Mouse (Mus musculus) kidney, embryonic 16.5 days (tissue): ENCODE data around the gene Rnf167. TPM values are rescaled to one million over a fixed set of nuclear protein-coding genes. Genes with fewer than 3 reads are reported as not detected.

ENCODE experiments used
- ATAC-seq: fragments of 200-750 bp; cut with Nextera tagmentation; 2 replicates; pipeline ENCODE4 v1.8.0; 2017; ENCODE audit warnings: moderate TSS enrichment; ENCODE audit not compliant: low FRiP score, low TSS enrichment
- H3K27ac ChIP-seq: fragments of 300-500 bp; sonication (generic); 2 replicates; pipeline ENCODE4 v1.5.1; 2014; ENCODE audit warnings: low read length
- H3K27me3 ChIP-seq: fragments of 300-500 bp; sonication (generic); 2 replicates; pipeline ENCODE4 v1.6.1; 2014; ENCODE audit warnings: low read length, control low read depth, mixed read lengths; ENCODE audit not compliant: insufficient read depth
- H3K36me3 ChIP-seq: fragments of 300-500 bp; sonication (generic); 2 replicates; pipeline ENCODE4 v1.6.1; 2014; ENCODE audit warnings: low read length, control low read depth, mixed read lengths; ENCODE audit not compliant: insufficient read depth
- H3K4me1 ChIP-seq: fragments of 300-500 bp; sonication (generic); 2 replicates; pipeline ENCODE4 v1.6.1; 2014; ENCODE audit warnings: low read length, control low read depth, mixed read lengths; ENCODE audit not compliant: insufficient read depth
- H3K4me2 ChIP-seq: fragments of 300-500 bp; sonication (generic); replicated peaks from 2 replicates; pipeline ENCODE4 v1.6.1; 2014; ENCODE audit warnings: low read depth, low read length
- H3K4me3 ChIP-seq: fragments of 300-500 bp; sonication (generic); 2 replicates; pipeline ENCODE4 v1.5.1; 2014; ENCODE audit warnings: mild to moderate bottlenecking, low read length
- H3K9ac ChIP-seq: fragments of 300-500 bp; sonication (generic); replicated peaks from 2 replicates; pipeline ENCODE4 v1.6.1; 2014; ENCODE audit warnings: low read length
- H3K9me3 ChIP-seq: fragments of 300-500 bp; sonication (generic); 2 replicates; pipeline ENCODE4 v1.6.1; 2016; ENCODE audit warnings: low read length, control low read depth
- WGBS: fragments of 180-500 bp; shearing (Covaris S2); extraction: QIAGEN DNeasy Blood & Tissue Kit; methylation state at CpG from one replicate; pipeline ENCODE4 v1.1.7; 2014; 5-methylcytosine and 5-hydroxymethylcytosine counted together
- polyA plus RNA-seq: library from polyadenylated mRNA; unstranded; fragments of >200 nt; fragmentation: Nextera tagmentation; extraction: Ambion mirVana; gene quantifications from 2 replicates; pipeline ENCODE4 v1.2.1, GENCODE M21; 2015

Rnf167 gene
- polyA plus RNA-seq, 1 experiment from 2014 or later = 130 TPM

- peak overlapping the region; percentile 76 for H3K27ac ChIP-seq
- ATAC-seq = peak; percentile 93
- H3K4me1 ChIP-seq = peaks cover 13% of the 10 kb centered on the region
- peak overlapping the region; percentile 33 for H3K9ac ChIP-seq
- H3K9me3 ChIP-seq = no peaks in the 10 kb centered on the region
- 1% methylated on average over 17 of the region's 17 CpGs for WGBS
- no peaks in the 10 kb centered on the region for H3K27me3 ChIP-seq
- H3K4me3 ChIP-seq = peak overlapping the region; percentile 43
- peak overlapping the region; percentile 77 for H3K4me2 ChIP-seq
- H3K36me3 ChIP-seq = peaks cover 30% of the 10 kb centered on the region
These were observed 32.0 kb upstream of the Rnf167 start for GRCm38 (mm10) chr11:70615074-70615473.

GRCm38 (mm10) chr11:70615516-70616093 lies 31.4 kb upstream of the Rnf167 start, which contains the start of gene 4930544D05Rik:
Gene 4930544D05Rik (plus strand): TSS chr11:70615848.
- peak within 1 kb of the TSS; percentile 33 for H3K9ac ChIP-seq
- WGBS = 18% methylated on average over 21 of the region's 21 CpGs
- no peaks in the 10 kb centered on the region for H3K9me3 ChIP-seq
- peak; percentile 8; the same call in 1 of the 2 replicates for ATAC-seq
- peaks cover 25% of the 10 kb centered on the region for H3K36me3 ChIP-seq
- peak within 1 kb of the TSS; percentile 77 for H3K4me2 ChIP-seq
- H3K27me3 ChIP-seq = no peaks in the 10 kb centered on the region
- peaks cover 13% of the 10 kb centered on the region for H3K4me1 ChIP-seq
- H3K27ac ChIP-seq = peak within 1 kb of the TSS; percentile 76
- peak within 1 kb of the TSS; percentile 43 for H3K4me3 ChIP-seq

DNA sequence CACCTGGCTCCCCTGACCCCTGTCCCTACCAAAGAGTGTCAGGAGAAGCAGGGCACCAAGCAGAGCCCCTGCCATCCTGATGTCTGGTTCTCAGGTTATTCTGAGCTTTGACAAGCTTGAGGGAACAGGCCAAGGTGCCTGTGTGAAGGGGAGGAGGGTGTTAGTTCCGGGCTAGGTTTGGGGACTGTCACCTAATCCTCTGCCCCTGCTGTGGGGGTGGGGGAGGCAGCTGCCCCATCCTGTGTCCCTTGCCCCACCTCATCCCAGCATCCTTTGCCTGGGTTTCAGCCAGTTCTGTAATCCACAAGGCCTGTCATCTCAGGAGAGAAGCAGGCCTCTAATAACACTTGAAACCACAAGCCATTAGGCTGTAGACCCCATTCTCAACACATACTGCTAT lies 27.9 kb upstream of the Rnf167 start, which contains the start of gene Chrne:
TSS of gene Chrne (minus strand) at position 116 of the 400 bp plus-strand sequence.
- no peak within 1 kb of the TSS for H3K4me3 ChIP-seq
- no peaks in the 10 kb centered on the region for H3K27me3 ChIP-seq
- no peak within 1 kb of the TSS for H3K27ac ChIP-seq
- no peaks in the 10 kb centered on the region for H3K9me3 ChIP-seq
- peaks cover 20% of the 10 kb centered on the region for H3K4me1 ChIP-seq
- H3K9ac ChIP-seq = no peak within 1 kb of the TSS
- 23% methylated on average over 1 of the region's 1 CpGs for WGBS
- ATAC-seq = no peak
- H3K4me2 ChIP-seq = no peak within 1 kb of the TSS
- H3K36me3 ChIP-seq = no peaks in the 10 kb centered on the region

- ATAC-seq = no peak
- Histone ChIP-seq H3K4me3 (no peak overlapping the region), H3K9ac (no peak overlapping the region), H3K36me3 (no peaks in the 10 kb centered on the region), H3K27ac (no peak overlapping the region), H3K27me3 (no peaks in the 10 kb centered on the region), H3K9me3 (no peaks in the 10 kb centered on the region), H3K4me1 (peaks cover 7% of the 10 kb centered on the region; the same call in 1 of the 2 replicates), H3K4me2 (no peak overlapping the region)
- whole genome bisulfite sequencing = 39% methylated on average over 7 of the region's 7 CpGs
These were observed 24.8 kb upstream of the Rnf167 start for GRCm38 (mm10) chr11:70621972-70622814.

DNA sequence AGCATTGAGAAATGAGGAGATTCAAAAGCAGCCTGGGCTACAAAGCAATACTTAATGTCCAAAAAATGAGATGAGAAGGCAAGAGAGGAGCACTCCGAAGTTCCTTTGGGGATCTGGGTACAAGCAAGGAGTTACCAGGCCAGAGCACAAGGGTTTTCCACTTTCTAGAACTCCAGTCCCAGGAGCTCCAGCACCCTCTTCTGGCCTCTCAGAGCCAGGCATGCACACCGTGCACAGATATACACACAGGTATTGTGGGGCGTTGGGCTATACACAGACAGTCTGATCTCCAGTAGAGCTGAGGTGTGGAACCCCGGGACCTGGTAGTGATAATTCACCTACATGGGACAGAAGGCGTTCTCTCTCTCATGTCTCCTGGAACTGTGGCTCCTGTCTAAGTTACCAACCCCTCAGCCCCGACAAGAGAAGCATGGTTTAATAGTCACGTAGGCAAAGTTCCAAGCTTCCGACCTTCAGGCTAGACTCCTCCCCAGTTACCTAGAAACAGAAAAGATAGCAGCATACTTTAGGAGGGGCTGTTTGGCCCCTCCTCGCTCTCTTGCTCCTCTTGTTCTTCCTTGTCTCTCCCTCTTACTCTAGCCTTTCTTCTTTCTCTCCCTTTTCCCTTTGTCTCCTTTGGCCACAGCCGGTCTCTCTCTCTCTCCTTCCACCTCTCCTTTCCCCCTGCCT lies 23.8 kb upstream of the Rnf167 start:
- Histone ChIP-seq H3K4me3 (no peak overlapping the region), H3K27ac (no peak overlapping the region), H3K9me3 (no peaks in the 10 kb centered on the region), H3K9ac (no peak overlapping the region), H3K4me2 (no peak overlapping the region), H3K36me3 (no peaks in the 10 kb centered on the region), H3K4me1 (peaks cover 7% of the 10 kb centered on the region; the same call in 1 of the 2 replicates), H3K27me3 (no peaks in the 10 kb centered on the region)
- WGBS = 86% methylated on average over 10 of the region's 10 CpGs
- ATAC-seq = no peak

DNA sequence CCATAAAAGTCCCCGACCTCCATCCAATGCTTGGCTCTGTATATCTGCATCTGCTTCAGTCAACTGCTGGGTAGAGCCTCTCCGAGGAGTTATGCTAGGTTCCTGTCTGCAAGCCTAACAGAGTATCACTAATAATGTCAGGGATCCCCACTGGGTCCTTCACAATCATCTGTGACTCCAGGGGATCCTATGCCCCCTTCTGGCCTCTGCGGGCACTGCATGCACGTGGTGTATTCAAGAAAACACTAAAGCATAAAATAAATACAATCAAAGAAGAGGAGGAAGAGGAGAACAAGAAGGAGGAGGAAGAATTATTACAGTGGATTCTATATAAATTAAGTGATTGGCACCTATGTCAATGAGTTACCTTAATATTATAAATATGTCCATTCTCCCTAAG lies 21.6 kb upstream of the Rnf167 start:
- no peak overlapping the region for H3K4me3 ChIP-seq
- no peak overlapping the region for H3K4me2 ChIP-seq
- WGBS = 49% methylated on average over 4 of the region's 4 CpGs
- H3K9me3 ChIP-seq = no peaks in the 10 kb centered on the region
- H3K9ac ChIP-seq = no peak overlapping the region
- peaks cover 7% of the 10 kb centered on the region; the same call in 1 of the 2 replicates for H3K4me1 ChIP-seq
- no peaks in the 10 kb centered on the region for H3K27me3 ChIP-seq
- no peak overlapping the region for H3K27ac ChIP-seq
- no peak for ATAC-seq
- no peaks in the 10 kb centered on the region for H3K36me3 ChIP-seq

GRCm38 (mm10) chr11:70626877-70627276 lies 20.2 kb upstream of the Rnf167 start:
- H3K27me3 ChIP-seq = no peaks in the 10 kb centered on the region
- H3K4me1 ChIP-seq = peaks cover 5% of the 10 kb centered on the region; the same call in 1 of the 2 replicates
- H3K36me3 ChIP-seq = no peaks in the 10 kb centered on the region
- 48% methylated on average over 4 of the region's 4 CpGs for WGBS
- H3K27ac ChIP-seq = no peak overlapping the region
- H3K4me3 ChIP-seq = no peak overlapping the region
- H3K9me3 ChIP-seq = no peaks in the 10 kb centered on the region
- H3K9ac ChIP-seq = no peak overlapping the region
- H3K4me2 ChIP-seq = no peak overlapping the region
- no peak for ATAC-seq

DNA sequence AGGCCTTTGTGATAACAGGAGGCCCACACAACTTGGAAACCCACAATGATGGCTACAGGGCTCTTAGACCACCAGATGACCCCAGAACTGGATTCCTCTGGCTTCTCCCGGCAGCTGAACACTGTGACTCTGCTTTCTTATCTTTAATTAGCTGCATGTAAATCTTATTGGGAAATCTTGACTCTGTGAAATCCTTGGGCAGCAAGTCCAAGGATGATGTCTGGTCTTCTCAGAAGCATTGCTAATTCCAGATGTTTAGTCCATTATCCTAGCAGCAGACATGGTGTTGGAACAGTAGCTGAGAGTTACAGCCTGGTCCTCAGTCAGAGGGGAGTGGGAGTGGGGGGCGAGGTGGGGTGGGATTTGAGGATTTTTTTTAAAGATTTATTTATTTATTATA lies 18.6 kb upstream of the Rnf167 start:
- Histone ChIP-seq H3K9ac (no peak overlapping the region), H3K9me3 (no peaks in the 10 kb centered on the region), H3K4me3 (no peak overlapping the region), H3K36me3 (no peaks in the 10 kb centered on the region), H3K27ac (no peak overlapping the region), H3K4me2 (no peak overlapping the region), H3K27me3 (no peaks in the 10 kb centered on the region), H3K4me1 (no peaks in the 10 kb centered on the region)
- ATAC-seq = no peak
- WGBS = 70% methylated on average over 2 of the region's 2 CpGs

DNA sequence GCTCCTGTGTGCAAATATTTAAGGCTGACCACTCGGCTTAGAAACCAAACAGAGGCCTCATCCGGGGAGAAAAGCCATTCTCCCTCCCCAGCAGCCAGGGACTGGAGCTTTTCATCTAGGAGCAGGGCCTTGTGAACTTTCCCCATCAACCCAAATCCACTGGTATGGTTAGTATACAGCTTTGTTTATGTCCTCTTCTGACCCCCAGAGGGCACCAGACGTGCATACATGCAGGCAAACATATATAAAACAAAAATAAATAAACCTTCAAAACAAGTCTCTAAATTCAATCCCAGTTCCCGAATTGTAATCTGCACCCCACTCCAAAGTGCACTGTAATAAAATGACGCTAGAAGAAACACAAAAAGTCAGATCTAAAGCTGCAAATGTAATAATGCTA lies 17.5 kb upstream of the Rnf167 start:
- no peak for ATAC-seq
- Histone ChIP-seq H3K27me3 (no peaks in the 10 kb centered on the region), H3K4me1 (no peaks in the 10 kb centered on the region), H3K9ac (no peak overlapping the region), H3K4me2 (no peak overlapping the region), H3K27ac (no peak overlapping the region), H3K9me3 (no peaks in the 10 kb centered on the region), H3K36me3 (no peaks in the 10 kb centered on the region), H3K4me3 (no peak overlapping the region)
- 52% methylated on average over 5 of the region's 5 CpGs for WGBS
